Mouse (Mus musculus) midbrain, embryonic 15.5 days (tissue): ENCODE data around the gene Ramp1. TPM values are rescaled to one million over a fixed set of nuclear protein-coding genes. Genes with fewer than 3 reads are reported as not detected.

Source experiments
- ATAC-seq: fragments of 200-750 bp; cut with Nextera tagmentation; replicated peaks from 2 replicates; pipeline ENCODE4 v1.8.0; 2017; ENCODE audit warnings: moderate TSS enrichment
- H3K27ac ChIP-seq: fragments of 300-500 bp; sonication (generic); 2 replicates; pipeline ENCODE4 v1.5.1; 2015; ENCODE audit warnings: mild to moderate bottlenecking, inconsistent platforms
- H3K27me3 ChIP-seq: fragments of 300-500 bp; sonication (generic); replicated peaks from 2 replicates; pipeline ENCODE4 v1.6.1; 2015; ENCODE audit warnings: inconsistent platforms
- H3K36me3 ChIP-seq: fragments of 300-500 bp; sonication (generic); replicated peaks from 2 replicates; pipeline ENCODE4 v1.6.1; 2015; ENCODE audit warnings: inconsistent platforms
- H3K4me1 ChIP-seq: fragments of 300-500 bp; sonication (generic); 2 replicates; pipeline ENCODE4 v1.6.1; 2015; ENCODE audit warnings: inconsistent platforms
- H3K4me2 ChIP-seq: fragments of 300-500 bp; sonication (generic); 2 replicates; pipeline ENCODE4 v1.6.1; 2015; ENCODE audit warnings: inconsistent platforms, mild to moderate bottlenecking, moderate library complexity
- H3K4me3 ChIP-seq: fragments of 300-500 bp; sonication (generic); 2 replicates; pipeline ENCODE4 v1.5.1; 2015; ENCODE audit warnings: mild to moderate bottlenecking, inconsistent platforms
- H3K9ac ChIP-seq: fragments of 300-500 bp; sonication (generic); 2 replicates; pipeline ENCODE4 v1.6.1; 2015; ENCODE audit warnings: mild to moderate bottlenecking, inconsistent platforms
- H3K9me3 ChIP-seq: fragments of 300-500 bp; sonication (generic); 2 replicates; pipeline ENCODE4 v1.6.1; 2016; ENCODE audit warnings: inconsistent platforms
- WGBS: fragments of 180-500 bp; shearing (Covaris S2); methylation state at CpG from one replicate; pipeline ENCODE4 v1.1.7; 2015; ENCODE audit warnings: mixed read lengths; 5-methylcytosine and 5-hydroxymethylcytosine counted together
- polyA plus RNA-seq: library from polyadenylated mRNA; unstranded; fragments of >200 nt; fragmentation: Nextera tagmentation; extraction: Ambion mirVana; gene quantifications from 2 replicates; pipeline ENCODE4 v1.2.1, GENCODE M21; 2015

Gene Ramp1
- polyA plus RNA-seq, 1 experiment from 2014 or later, result 5.4 TPM

- H3K9ac ChIP-seq, result no peak overlapping the region
- no peaks in the 10 kb centered on the region for H3K4me1 ChIP-seq
- H3K9me3 ChIP-seq, result no peaks in the 10 kb centered on the region
- H3K27ac ChIP-seq, result no peak overlapping the region
- no peaks in the 10 kb centered on the region for H3K27me3 ChIP-seq
- 90% methylated on average over 3 of the region's 3 CpGs for WGBS
- no peak for ATAC-seq
- no peak overlapping the region for H3K4me2 ChIP-seq
- H3K36me3 ChIP-seq, result no peaks in the 10 kb centered on the region
- H3K4me3 ChIP-seq, result no peak overlapping the region
Observed at GRCm38 (mm10) chr1:91220322-91220672, 40.7 kb downstream of the Ramp1 start.

- Histone ChIP-seq H3K4me1 (no peaks in the 10 kb centered on the region), H3K27ac (no peak overlapping the region), H3K4me2 (no peak overlapping the region), H3K4me3 (no peak overlapping the region), H3K36me3 (no peaks in the 10 kb centered on the region), H3K9ac (no peak overlapping the region), H3K27me3 (no peaks in the 10 kb centered on the region), H3K9me3 (no peaks in the 10 kb centered on the region)
- ATAC-seq, result no peak
- 69% methylated on average over 4 of the region's 4 CpGs for WGBS
Observed at GRCm38 (mm10) chr1:91226562-91226961, 46.9 kb downstream of the Ramp1 start.

GRCm38 (mm10) chr1:91227381-91228054 lies 47.9 kb downstream of the Ramp1 start:
- Histone ChIP-seq H3K9me3 (no peaks in the 10 kb centered on the region), H3K4me2 (no peak overlapping the region), H3K9ac (no peak overlapping the region), H3K27me3 (no peaks in the 10 kb centered on the region), H3K27ac (no peak overlapping the region), H3K36me3 (no peaks in the 10 kb centered on the region), H3K4me1 (no peaks in the 10 kb centered on the region), H3K4me3 (no peak overlapping the region)
- ATAC-seq, result no peak
- 67% methylated on average over 15 of the region's 15 CpGs for WGBS

- WGBS, result 57% methylated on average over 6 of the region's 6 CpGs
- no peaks in the 10 kb centered on the region for H3K27me3 ChIP-seq
- H3K9me3 ChIP-seq, result no peaks in the 10 kb centered on the region
- H3K9ac ChIP-seq, result no peak overlapping the region
- no peak for ATAC-seq
- no peaks in the 10 kb centered on the region for H3K36me3 ChIP-seq
- H3K4me3 ChIP-seq, result no peak overlapping the region
- no peaks in the 10 kb centered on the region for H3K4me1 ChIP-seq
- H3K27ac ChIP-seq, result no peak overlapping the region
- H3K4me2 ChIP-seq, result no peak overlapping the region
Observed at GRCm38 (mm10) chr1:91231142-91231541, 51.5 kb downstream of the Ramp1 start.

- Histone ChIP-seq H3K4me3 (no peak overlapping the region), H3K36me3 (no peaks in the 10 kb centered on the region), H3K9me3 (no peaks in the 10 kb centered on the region), H3K9ac (no peak overlapping the region), H3K4me2 (no peak overlapping the region), H3K27me3 (no peaks in the 10 kb centered on the region), H3K4me1 (no peaks in the 10 kb centered on the region), H3K27ac (no peak overlapping the region)
- no peak for ATAC-seq
- 57% methylated on average over 5 of the region's 5 CpGs for WGBS
Observed at GRCm38 (mm10) chr1:91231896-91232295, 52.3 kb downstream of the Ramp1 start.

- Histone ChIP-seq H3K27me3 (no peaks in the 10 kb centered on the region), H3K4me2 (no peak overlapping the region), H3K36me3 (no peaks in the 10 kb centered on the region), H3K9me3 (no peaks in the 10 kb centered on the region), H3K4me1 (no peaks in the 10 kb centered on the region), H3K9ac (no peak overlapping the region), H3K4me3 (no peak overlapping the region), H3K27ac (no peak overlapping the region)
- WGBS, result 85% methylated on average over 5 of the region's 5 CpGs
- ATAC-seq, result no peak
Observed at GRCm38 (mm10) chr1:91235395-91235794, 55.8 kb downstream of the Ramp1 start.

GRCm38 (mm10) chr1:91237676-91238075 lies 58.1 kb downstream of the Ramp1 start:
- no peak overlapping the region for H3K27ac ChIP-seq
- H3K4me2 ChIP-seq, result no peak overlapping the region
- no peak overlapping the region for H3K9ac ChIP-seq
- H3K4me1 ChIP-seq, result no peaks in the 10 kb centered on the region
- no peaks in the 10 kb centered on the region for H3K27me3 ChIP-seq
- ATAC-seq, result no peak
- no peaks in the 10 kb centered on the region for H3K9me3 ChIP-seq
- WGBS, result 91% methylated on average over 6 of the region's 6 CpGs
- no peak overlapping the region for H3K4me3 ChIP-seq
- H3K36me3 ChIP-seq, result no peaks in the 10 kb centered on the region

- no peaks in the 10 kb centered on the region for H3K9me3 ChIP-seq
- ATAC-seq, result no peak
- 17% methylated on average over 5 of the region's 5 CpGs for WGBS
Observed at GRCm38 (mm10) chr1:91239112-91239511, 59.5 kb downstream of the Ramp1 start.

GRCm38 (mm10) chr1:91239800-91240199 lies 60.2 kb downstream of the Ramp1 start:
- H3K27ac ChIP-seq, result no peak overlapping the region
- no peak overlapping the region for H3K9ac ChIP-seq
- no peaks in the 10 kb centered on the region for H3K9me3 ChIP-seq
- ATAC-seq, result no peak
- no peak overlapping the region for H3K4me2 ChIP-seq
- WGBS, result 83% methylated on average over 1 of the region's 1 CpGs
- H3K27me3 ChIP-seq, result no peaks in the 10 kb centered on the region
- H3K4me1 ChIP-seq, result no peaks in the 10 kb centered on the region
- no peak overlapping the region for H3K4me3 ChIP-seq
- no peaks in the 10 kb centered on the region for H3K36me3 ChIP-seq

More at GRCm38 (mm10) chr1:91239112-91239511, 59.5 kb downstream of the Ramp1 start:
- Histone ChIP-seq H3K27ac (no peak overlapping the region), H3K27me3 (no peaks in the 10 kb centered on the region), H3K4me2 (no peak overlapping the region), H3K36me3 (no peaks in the 10 kb centered on the region), H3K4me3 (no peak overlapping the region), H3K4me1 (no peaks in the 10 kb centered on the region), H3K9ac (no peak overlapping the region)

GRCm38 (mm10) chr1:91240685-91241084 lies 61.1 kb downstream of the Ramp1 start:
- H3K4me3 ChIP-seq, result no peak overlapping the region
- no peaks in the 10 kb centered on the region for H3K4me1 ChIP-seq
- no peaks in the 10 kb centered on the region for H3K27me3 ChIP-seq
- H3K9ac ChIP-seq, result no peak overlapping the region
- H3K27ac ChIP-seq, result no peak overlapping the region
- no peak overlapping the region for H3K4me2 ChIP-seq
- no peaks in the 10 kb centered on the region for H3K36me3 ChIP-seq
- no peak for ATAC-seq
- H3K9me3 ChIP-seq, result no peaks in the 10 kb centered on the region
- 92% methylated on average over 1 of the region's 1 CpGs for WGBS

GRCm38 (mm10) chr1:91241249-91241648 lies 61.6 kb downstream of the Ramp1 start:
- Histone ChIP-seq H3K9ac (no peak overlapping the region), H3K4me3 (no peak overlapping the region), H3K9me3 (no peaks in the 10 kb centered on the region), H3K4me2 (no peak overlapping the region), H3K36me3 (no peaks in the 10 kb centered on the region), H3K27ac (no peak overlapping the region), H3K4me1 (no peaks in the 10 kb centered on the region), H3K27me3 (no peaks in the 10 kb centered on the region)
- ATAC-seq, result no peak
- WGBS, result 82% methylated on average over 4 of the region's 4 CpGs

- no peak overlapping the region for H3K9ac ChIP-seq
- no peak overlapping the region for H3K27ac ChIP-seq
- H3K4me3 ChIP-seq, result no peak overlapping the region
- H3K36me3 ChIP-seq, result no peaks in the 10 kb centered on the region
- H3K4me1 ChIP-seq, result peaks cover 23% of the 10 kb centered on the region
- H3K27me3 ChIP-seq, result no peaks in the 10 kb centered on the region
- WGBS, result 94% methylated on average over 5 of the region's 5 CpGs
- no peaks in the 10 kb centered on the region for H3K9me3 ChIP-seq
- no peak for ATAC-seq
- no peak overlapping the region for H3K4me2 ChIP-seq
Observed at GRCm38 (mm10) chr1:91248242-91248641, 68.6 kb downstream of the Ramp1 start.

GRCm38 (mm10) chr1:91248970-91249369 lies 69.3 kb downstream of the Ramp1 start:
- no peaks in the 10 kb centered on the region for H3K36me3 ChIP-seq
- H3K4me1 ChIP-seq, result peaks cover 28% of the 10 kb centered on the region
- H3K4me2 ChIP-seq, result peak overlapping the region; percentile 89; the same call in 1 of the 2 replicates
- no peak overlapping the region for H3K27ac ChIP-seq
- H3K9me3 ChIP-seq, result no peaks in the 10 kb centered on the region
- H3K9ac ChIP-seq, result no peak overlapping the region
- H3K27me3 ChIP-seq, result no peaks in the 10 kb centered on the region
- H3K4me3 ChIP-seq, result no peak overlapping the region
- ATAC-seq, result no peak
- WGBS, result 53% methylated on average over 4 of the region's 4 CpGs
